Mouse (Mus musculus): ENCODE measurements around the gene Havcr1. TPM values are rescaled to one million over a fixed set of nuclear protein-coding genes. Genes with fewer than 3 reads are reported as not detected.
"Not testable (repeated sequence)": the region's sequence is repeated elsewhere in the genome, so short reads cannot be mapped to it uniquely, and the experiment has no call there.

Havcr1 gene
- polyA plus RNA-seq (2014; fragmentation: Nextera tagmentation; extraction: Ambion mirVana) = 2.2 and 2.7 TPM in 2 replicates

DNA sequence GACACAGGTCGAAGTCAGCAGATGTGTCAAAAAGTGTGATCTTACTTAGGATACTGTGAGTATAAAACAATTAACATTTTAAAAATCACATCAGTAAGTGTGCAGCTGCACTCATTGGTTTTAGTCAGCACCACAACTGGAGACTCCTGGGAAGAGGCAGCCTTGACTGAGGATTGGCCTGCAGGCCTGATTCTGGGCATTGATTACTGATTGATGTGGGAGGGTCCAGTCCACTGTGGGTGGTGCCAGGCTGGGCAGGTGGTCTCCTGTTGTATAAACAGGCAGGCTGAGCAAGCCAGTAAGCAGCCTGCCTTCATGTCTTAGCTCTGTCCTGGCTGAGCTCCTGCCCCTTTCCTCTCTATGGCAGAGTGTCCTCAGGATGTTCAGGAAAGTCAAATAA is at the start of gene Havcr1:
Gene Havcr1 (plus strand): TSS at position 5 of the 400 bp plus-strand sequence.
- not testable (repeated sequence) for H3K9ac ChIP-seq; H3K27ac ChIP-seq (ENCODE audit: low read depth); H3K9me3 ChIP-seq (ENCODE audit: low read depth, low read length); H3K27me3 ChIP-seq (ENCODE audit: insufficient read depth, low read length); H3K4me2 ChIP-seq; H3K36me3 ChIP-seq (ENCODE audit: insufficient read depth); DNase-seq; H3K4me1 ChIP-seq (ENCODE audit: insufficient read depth); ATAC-seq (ENCODE audit: insufficient read depth); H3K4me3 ChIP-seq (ENCODE audit: low read depth, low read length)
- WGBS = 77% methylated on average over 1 of the region's 1 CpGs

DNA sequence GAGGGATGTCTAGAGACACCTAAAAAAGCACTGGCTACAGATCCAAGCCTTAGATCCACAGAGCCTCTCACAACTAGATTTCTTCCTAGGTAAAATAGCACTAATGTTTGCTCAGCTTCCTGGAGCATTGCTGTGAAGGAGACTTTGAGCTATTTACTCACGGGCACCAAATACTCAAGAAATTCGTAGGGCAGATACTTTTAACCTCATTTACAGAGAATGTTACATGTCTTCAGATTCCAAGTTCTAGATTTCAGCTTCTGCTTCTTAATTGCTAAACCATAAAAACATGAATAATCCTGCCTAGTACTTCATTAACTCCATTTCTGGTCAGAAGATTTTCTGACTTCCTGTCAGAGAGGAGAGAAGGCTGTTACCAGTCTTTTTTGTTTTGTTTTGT is 44.7 kb upstream of the Havcr1 start:
- no peaks in the 10 kb centered on the region for H3K36me3 ChIP-seq (ENCODE audit: insufficient read depth)
- no peak overlapping the region for H3K9ac ChIP-seq
- DNase-seq (no peak), ATAC-seq (ENCODE audit: insufficient read depth) (no peak)
- no peak overlapping the region for H3K4me2 ChIP-seq
- H3K4me1 ChIP-seq (ENCODE audit: insufficient read depth) = no peaks in the 10 kb centered on the region
- no peaks in the 10 kb centered on the region for H3K27me3 ChIP-seq (ENCODE audit: insufficient read depth, low read length)
- no peaks in the 10 kb centered on the region for H3K9me3 ChIP-seq (ENCODE audit: low read depth, low read length)
- no peak overlapping the region for H3K27ac ChIP-seq (ENCODE audit: low read depth)
- 57% methylated on average over 2 of the region's 2 CpGs for WGBS
- TF ChIP-seq CTCF (IDR thresholded peaks at IDR 0.05; ENCODE audit: low read depth) = no peak
- no peak overlapping the region for H3K4me3 ChIP-seq (ENCODE audit: low read depth, low read length)

DNA sequence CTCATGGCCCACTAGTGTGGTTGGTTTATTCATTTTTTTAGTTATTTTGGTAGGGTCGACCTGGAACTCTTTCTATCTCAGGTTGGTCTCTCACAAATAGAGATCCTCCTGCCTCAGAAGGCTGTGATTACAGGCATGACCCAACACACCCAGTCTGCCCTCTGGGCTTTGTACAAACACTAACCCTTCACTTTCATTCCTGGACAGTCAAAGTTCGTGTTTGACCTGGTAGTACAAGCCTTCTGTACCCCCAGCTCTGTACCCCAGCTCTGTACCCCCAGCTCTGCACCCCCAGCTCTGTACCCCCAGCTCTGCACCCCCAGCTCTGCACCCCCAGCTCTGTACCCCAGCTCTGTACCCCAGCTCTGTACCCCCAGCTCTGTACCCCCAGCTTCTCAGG is 39.0 kb upstream of the Havcr1 start:
- H3K27me3 ChIP-seq (ENCODE audit: insufficient read depth, low read length); ATAC-seq (ENCODE audit: insufficient read depth); H3K36me3 ChIP-seq (ENCODE audit: insufficient read depth); H3K9me3 ChIP-seq (ENCODE audit: low read depth, low read length); H3K4me1 ChIP-seq (ENCODE audit: insufficient read depth); H3K4me3 ChIP-seq (ENCODE audit: low read depth, low read length); H3K4me2 ChIP-seq; H3K9ac ChIP-seq; DNase-seq; H3K27ac ChIP-seq (ENCODE audit: low read depth): not testable (repeated sequence)
- 72% methylated on average over 2 of the region's 2 CpGs for WGBS

DNA sequence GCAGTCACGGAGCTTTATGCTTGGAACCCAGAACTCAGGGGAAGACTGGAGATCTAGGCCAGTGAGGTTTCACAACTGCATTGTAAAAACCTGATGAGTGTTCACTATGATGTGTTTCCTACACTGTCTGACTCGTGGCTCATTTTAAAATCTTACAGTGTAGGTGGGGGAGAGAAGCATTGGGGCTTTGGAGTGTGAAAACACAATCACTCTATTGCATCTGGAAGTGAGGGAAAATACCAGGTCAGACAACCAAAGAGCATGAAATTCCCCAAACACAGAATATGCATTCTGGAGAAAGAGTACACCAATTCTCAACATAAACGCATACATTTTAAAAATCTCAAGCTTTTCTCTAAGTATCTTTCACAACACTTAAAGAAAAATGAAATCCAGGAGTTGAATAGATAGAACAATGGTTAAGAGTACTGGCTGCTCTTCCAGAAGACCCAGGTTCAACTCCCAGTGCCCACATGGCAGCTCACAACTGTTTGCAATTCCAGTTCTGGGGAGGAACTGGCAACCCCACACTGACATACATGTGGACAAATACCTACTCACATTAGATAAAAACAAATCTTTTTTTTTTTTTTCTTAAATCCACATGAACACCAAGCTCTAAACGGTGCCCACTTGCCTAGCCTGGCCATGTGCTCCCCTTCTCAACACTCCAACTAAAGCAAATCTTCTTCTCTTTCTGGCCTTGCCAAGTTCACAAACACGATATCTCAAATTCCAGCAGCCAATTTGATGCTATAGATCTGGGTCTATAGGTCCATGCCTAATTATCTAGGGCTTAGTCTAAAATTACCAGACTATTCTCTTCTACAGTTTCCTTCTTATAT is 37.2 kb upstream of the Havcr1 start:
- no peak for TF ChIP-seq CTCF (IDR thresholded peaks at IDR 0.05; ENCODE audit: low read depth)
- WGBS = 68% methylated on average over 5 of the region's 5 CpGs

DNA sequence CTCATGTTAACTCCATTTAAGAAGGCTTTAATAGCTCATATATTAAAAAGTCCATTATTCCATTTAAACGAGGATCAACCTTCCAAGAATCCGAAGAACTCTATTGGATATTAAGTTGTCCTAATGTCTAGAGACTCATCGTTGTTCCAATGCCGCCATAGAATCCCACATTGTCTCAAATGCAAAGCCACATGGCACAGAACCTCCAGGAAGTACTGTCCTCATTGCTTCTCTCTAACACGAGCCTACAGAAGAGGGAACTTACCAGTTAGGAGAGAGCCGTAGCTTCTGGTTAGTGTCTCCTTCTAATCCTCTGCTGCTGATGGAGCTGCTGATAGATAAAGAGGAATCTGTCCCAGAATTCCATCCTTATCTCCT is 36.6 kb upstream of the Havcr1 start:
- TF ChIP-seq CTCF (IDR thresholded peaks at IDR 0.05; ENCODE audit: low read depth) = no peak
- Histone ChIP-seq H3K27me3 (ENCODE audit: insufficient read depth, low read length) (no peaks in the 10 kb centered on the region), H3K4me1 (ENCODE audit: insufficient read depth) (no peaks in the 10 kb centered on the region), H3K4me2 (no peak overlapping the region), H3K4me3 (ENCODE audit: low read depth, low read length) (no peak overlapping the region), H3K36me3 (ENCODE audit: insufficient read depth) (no peaks in the 10 kb centered on the region), H3K27ac (ENCODE audit: low read depth) (no peak overlapping the region), H3K9me3 (ENCODE audit: low read depth, low read length) (no peaks in the 10 kb centered on the region), H3K9ac (no peak overlapping the region)
- DNase-seq (no peak), ATAC-seq (ENCODE audit: insufficient read depth) (no peak)
- WGBS = 79% methylated on average over 6 of the region's 6 CpGs

More for the DNA sequence above, 37.2 kb upstream of the Havcr1 start:
- Histone ChIP-seq H3K9ac (no peak overlapping the region), H3K4me2 (no peak overlapping the region), H3K27ac (ENCODE audit: low read depth) (no peak overlapping the region), H3K9me3 (ENCODE audit: low read depth, low read length) (no peaks in the 10 kb centered on the region), H3K36me3 (ENCODE audit: insufficient read depth) (no peaks in the 10 kb centered on the region), H3K27me3 (ENCODE audit: insufficient read depth, low read length) (no peaks in the 10 kb centered on the region), H3K4me3 (ENCODE audit: low read depth, low read length) (no peak overlapping the region), H3K4me1 (ENCODE audit: insufficient read depth) (no peaks in the 10 kb centered on the region)
- ATAC-seq (ENCODE audit: insufficient read depth) (no peak), DNase-seq (no peak)

DNA sequence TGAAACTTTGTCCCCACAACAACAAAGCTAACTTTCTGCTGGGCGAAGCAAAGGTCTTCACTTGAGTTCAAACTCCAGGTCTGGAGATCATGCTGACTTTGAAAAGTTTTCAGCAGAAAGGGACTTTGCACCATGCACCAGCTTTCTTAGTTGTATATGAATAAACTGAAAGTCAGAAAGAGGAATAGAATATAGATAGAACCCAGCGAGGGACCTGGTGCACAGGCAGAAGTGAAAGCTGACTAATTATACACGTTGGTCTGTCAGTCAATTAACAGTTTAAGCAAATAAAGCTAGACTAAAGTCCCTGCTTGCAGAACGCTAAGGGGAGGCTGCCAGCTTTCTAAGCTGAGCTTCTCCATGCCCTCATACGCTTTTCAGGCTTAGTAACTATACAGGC is 36.0 kb upstream of the Havcr1 start:
- H3K4me1 ChIP-seq (ENCODE audit: insufficient read depth) = no peaks in the 10 kb centered on the region
- no peak for TF ChIP-seq CTCF (IDR thresholded peaks at IDR 0.05; ENCODE audit: low read depth)
- H3K4me2 ChIP-seq = no peak overlapping the region
- no peak overlapping the region for H3K4me3 ChIP-seq (ENCODE audit: low read depth, low read length)
- ATAC-seq (ENCODE audit: insufficient read depth) (no peak), DNase-seq (no peak)
- no peak overlapping the region for H3K27ac ChIP-seq (ENCODE audit: low read depth)
- no peaks in the 10 kb centered on the region for H3K36me3 ChIP-seq (ENCODE audit: insufficient read depth)
- WGBS = 60% methylated on average over 5 of the region's 5 CpGs
- H3K9me3 ChIP-seq (ENCODE audit: low read depth, low read length) = no peaks in the 10 kb centered on the region
- H3K27me3 ChIP-seq (ENCODE audit: insufficient read depth, low read length) = no peaks in the 10 kb centered on the region
- H3K9ac ChIP-seq = no peak overlapping the region

DNA sequence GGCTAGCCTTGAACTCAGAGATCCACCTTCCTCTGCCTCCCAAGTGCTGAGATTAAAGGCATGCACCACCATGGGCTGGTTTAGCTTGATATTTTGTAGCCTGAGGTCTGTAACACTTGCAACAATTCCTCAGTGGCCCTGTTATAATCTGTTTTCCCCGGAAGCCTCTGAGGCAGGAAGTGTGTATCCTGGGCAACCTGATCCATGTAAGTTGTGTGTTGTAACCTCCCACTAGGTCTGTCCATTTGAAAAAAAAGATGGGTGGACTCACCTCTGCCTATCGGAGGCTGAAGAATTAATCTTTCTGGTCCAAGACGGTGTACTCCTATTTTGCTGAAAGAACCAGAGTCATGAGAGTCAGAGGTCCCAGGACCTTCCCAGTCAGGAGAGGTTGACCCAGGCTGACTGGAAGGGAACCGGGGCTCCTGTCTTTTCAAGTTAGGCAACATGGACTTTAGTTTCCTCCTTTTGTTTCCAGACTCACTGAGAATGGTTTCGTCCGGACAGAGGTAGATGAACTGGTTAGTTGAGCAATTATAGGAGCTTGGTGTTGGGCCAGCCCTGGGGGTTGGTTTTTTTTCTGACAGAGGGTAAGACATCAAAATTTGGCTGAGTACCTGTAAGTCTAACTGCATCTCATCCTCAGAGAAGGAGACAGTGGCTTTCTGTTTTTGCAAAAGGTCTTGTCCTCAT is 28.1 kb upstream of the Havcr1 start, which contains the start of gene Timd2:
Gene Timd2 (minus strand): TSS at position 398 of the 693 bp plus-strand sequence.
- Histone ChIP-seq H3K36me3 (ENCODE audit: insufficient read depth) (no peaks in the 10 kb centered on the region), H3K4me1 (ENCODE audit: insufficient read depth) (no peaks in the 10 kb centered on the region), H3K4me3 (ENCODE audit: low read depth, low read length) (no peak within 1 kb of the TSS), H3K27ac (ENCODE audit: low read depth) (no peak within 1 kb of the TSS), H3K4me2 (no peak within 1 kb of the TSS), H3K27me3 (ENCODE audit: insufficient read depth, low read length) (no peaks in the 10 kb centered on the region), H3K9me3 (ENCODE audit: low read depth, low read length) (no peaks in the 10 kb centered on the region), H3K9ac (no peak within 1 kb of the TSS)
- DNase-seq (no peak), ATAC-seq (ENCODE audit: insufficient read depth) (no peak)
- no peak for TF ChIP-seq CTCF (IDR thresholded peaks at IDR 0.05; ENCODE audit: low read depth)
- WGBS = 74% methylated on average over 6 of the region's 6 CpGs
